Mouse (Mus musculus) kidney, postnatal 0 days (tissue): ENCODE measurements around the gene Mamld1. TPM values are rescaled to one million over a fixed set of nuclear protein-coding genes. Genes with fewer than 3 reads are reported as not detected.

Experiments used
- ATAC-seq: fragments of 200-750 bp; cut with Nextera tagmentation; replicated peaks from 2 replicates; pipeline ENCODE4 v1.8.0; 2017; ENCODE audit warnings: low read depth, moderate number of reproducible peaks, moderate TSS enrichment, moderate library complexity; ENCODE audit not compliant: low FRiP score
- DNase-seq: peaks from one replicate; pipeline ENCODE4 v3.0.0-alpha.2; 2016; ENCODE audit warnings: low spot score
- H3K27ac ChIP-seq: fragments of 300-500 bp; sonication (generic); 2 replicates; pipeline ENCODE4 v1.5.1; 2014; ENCODE audit warnings: mild to moderate bottlenecking
- H3K27me3 ChIP-seq: fragments of 300-500 bp; sonication (generic); 2 replicates; pipeline ENCODE4 v1.6.1; 2014; ENCODE audit warnings: low read length, mixed read lengths; ENCODE audit not compliant: insufficient read depth
- H3K36me3 ChIP-seq: fragments of 300-500 bp; sonication (generic); 2 replicates; pipeline ENCODE4 v1.6.1; 2014; ENCODE audit warnings: low read length, mixed read lengths; ENCODE audit not compliant: insufficient read depth
- H3K4me1 ChIP-seq: fragments of 300-500 bp; sonication (generic); replicated peaks from 2 replicates; pipeline ENCODE4 v1.6.1; 2014; ENCODE audit warnings: antibody characterized with exemption, low read length, mixed read lengths; ENCODE audit not compliant: insufficient read depth
- H3K4me2 ChIP-seq: fragments of 300-500 bp; sonication (generic); 2 replicates; pipeline ENCODE4 v1.6.1; 2014; ENCODE audit warnings: mild to moderate bottlenecking, low read length, moderate library complexity, mixed read lengths
- H3K4me3 ChIP-seq: fragments of 300-500 bp; sonication (generic); replicated peaks from 2 replicates; pipeline ENCODE4 v1.5.1; 2014; ENCODE audit warnings: low read depth, low read length
- H3K9ac ChIP-seq: fragments of 300-500 bp; sonication (generic); 2 replicates; pipeline ENCODE4 v1.6.1; 2014; ENCODE audit warnings: low read depth, low read length
- H3K9me3 ChIP-seq: fragments of 300-500 bp; sonication (generic); replicated peaks from 2 replicates; pipeline ENCODE4 v1.6.1; 2016; ENCODE audit warnings: low read length, inconsistent platforms, mixed read lengths
- CTCF ChIP-seq: IDR thresholded peaks from 2 replicates; pipeline ENCODE4 v1.5.1; 2016; ENCODE audit warnings: antibody characterized with exemption, low read depth, mild to moderate bottlenecking, moderate library complexity
- WGBS: fragments of 180-500 bp; shearing (Covaris S2); extraction: QIAGEN DNeasy Blood & Tissue Kit; methylation state at CpG from one replicate; pipeline ENCODE4 v1.1.7; 2014; 5-methylcytosine and 5-hydroxymethylcytosine counted together
- polyA plus RNA-seq: library from polyadenylated mRNA; unstranded; fragments of >200 nt; fragmentation: Nextera tagmentation; extraction: Ambion mirVana; gene quantifications from 2 replicates; pipeline ENCODE4 v1.2.1, GENCODE M21; 2015

Gene Mamld1
- polyA plus RNA-seq, 1 experiment from 2014 or later = 3.0 TPM

DNA sequence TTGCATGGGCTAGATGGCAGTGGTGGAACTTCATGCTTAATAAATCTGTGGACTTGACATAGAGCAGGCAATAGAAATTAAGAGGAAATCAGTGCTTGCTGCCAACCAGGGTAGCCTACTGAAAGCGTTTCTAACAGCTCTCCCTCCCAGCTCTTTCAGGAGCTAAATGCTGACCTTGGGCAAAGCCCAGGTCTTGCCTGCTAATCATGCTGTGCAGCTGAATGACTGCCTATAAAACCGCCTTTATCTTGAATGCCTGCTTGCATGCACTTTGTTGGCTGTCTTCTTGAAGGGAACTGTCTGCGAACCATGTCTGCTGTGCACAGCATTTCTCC, 38.0 kb downstream of the Mamld1 start:
- Histone ChIP-seq H3K4me2 (no peak overlapping the region), H3K27ac (no peak overlapping the region), H3K9ac (no peak overlapping the region), H3K4me1 (no peaks in the 10 kb centered on the region), H3K4me3 (no peak overlapping the region), H3K9me3 (no peaks in the 10 kb centered on the region), H3K36me3 (no peaks in the 10 kb centered on the region), H3K27me3 (no peaks in the 10 kb centered on the region)
- DNase-seq (no peak), ATAC-seq (no peak)
- 64% methylated on average over 3 of the region's 3 CpGs for WGBS
- no peak for TF ChIP-seq CTCF

DNA sequence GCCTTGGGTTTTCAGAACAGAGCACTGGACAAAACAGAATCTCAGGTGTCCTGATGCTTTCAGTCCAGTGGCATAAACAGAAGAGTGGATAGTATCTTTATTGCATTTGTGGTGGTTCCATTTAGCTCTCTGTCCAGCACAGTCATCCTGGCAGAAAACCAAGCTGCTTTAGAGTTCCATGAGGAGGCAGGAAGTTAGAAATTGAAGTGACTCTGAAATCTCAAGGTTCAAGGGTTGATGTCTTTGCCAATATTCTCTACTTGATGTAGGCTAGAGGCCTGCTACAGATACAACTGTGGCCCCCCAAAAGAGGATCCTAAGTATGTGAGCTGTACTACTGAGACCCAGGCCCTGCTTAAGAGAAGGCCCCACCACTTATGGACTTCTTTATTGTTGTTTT, 55.8 kb downstream of the Mamld1 start:
- ATAC-seq = no peak
- Histone ChIP-seq H3K4me2 (no peak overlapping the region), H3K4me1 (no peaks in the 10 kb centered on the region), H3K4me3 (no peak overlapping the region), H3K27me3 (no peaks in the 10 kb centered on the region), H3K9ac (no peak overlapping the region), H3K36me3 (no peaks in the 10 kb centered on the region), H3K27ac (no peak overlapping the region), H3K9me3 (no peaks in the 10 kb centered on the region)
- DNase-seq = no peak
- TF ChIP-seq CTCF = no peak

DNA sequence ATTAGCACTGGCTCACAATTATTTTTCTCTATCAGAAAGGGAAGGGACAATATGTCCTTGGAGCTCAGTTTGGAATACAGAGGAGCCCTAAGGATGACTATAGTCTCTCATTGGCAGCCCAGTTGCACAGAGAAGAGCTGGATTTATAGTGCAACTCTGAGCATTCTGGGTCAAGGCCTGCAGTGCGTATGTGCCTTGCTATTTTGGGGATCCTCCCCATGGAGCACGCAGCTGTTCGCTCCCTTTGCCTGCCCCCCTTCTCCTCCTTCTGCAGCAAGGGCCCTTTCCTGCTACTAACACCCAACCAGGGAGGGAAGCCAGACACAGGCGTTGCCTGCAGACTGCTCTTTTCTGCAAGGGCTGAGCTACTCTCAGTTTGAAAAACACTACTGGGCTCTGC, 56.3 kb downstream of the Mamld1 start:
- no peak for TF ChIP-seq CTCF
- no peak for DNase-seq
- WGBS = 73% methylated on average over 4 of the region's 4 CpGs
- Histone ChIP-seq H3K27ac (no peak overlapping the region), H3K4me1 (no peaks in the 10 kb centered on the region), H3K36me3 (no peaks in the 10 kb centered on the region), H3K27me3 (no peaks in the 10 kb centered on the region), H3K9ac (no peak overlapping the region), H3K9me3 (no peaks in the 10 kb centered on the region), H3K4me3 (no peak overlapping the region), H3K4me2 (no peak overlapping the region)
- ATAC-seq = no peak

DNA sequence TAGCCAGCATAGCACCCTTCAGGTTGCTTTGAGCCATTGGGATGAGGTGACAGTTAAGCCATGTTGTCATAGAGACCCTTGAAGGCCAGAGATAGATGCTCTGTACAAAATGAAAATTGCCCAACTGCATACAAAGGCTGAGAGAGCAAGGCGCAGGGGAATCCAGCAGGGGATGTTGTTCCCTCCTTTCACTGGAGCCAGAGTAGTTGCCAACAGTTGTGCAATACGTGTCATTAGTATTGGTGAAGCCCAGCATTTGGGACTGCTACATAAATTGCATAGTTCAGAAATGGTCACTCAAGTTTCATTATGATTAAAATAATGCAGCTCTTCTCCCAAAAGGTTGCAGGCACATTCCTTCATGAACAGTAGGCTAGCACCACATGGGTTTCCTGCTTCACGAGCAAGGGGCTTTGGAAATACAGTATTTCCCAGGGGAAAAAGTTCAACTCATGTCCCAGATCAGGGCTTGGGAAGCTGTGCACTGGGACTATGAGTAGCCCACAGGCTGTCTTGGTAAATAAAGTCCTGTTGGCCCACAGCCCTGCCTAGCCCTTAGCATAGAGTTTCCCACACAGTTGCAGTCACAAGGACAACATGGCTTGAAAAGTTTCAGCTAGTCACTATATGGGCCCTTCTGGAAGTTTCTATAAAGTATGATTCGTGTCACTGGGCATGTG, 58.1 kb downstream of the Mamld1 start:
- no peaks in the 10 kb centered on the region for H3K36me3 ChIP-seq
- no peak overlapping the region for H3K4me2 ChIP-seq
- no peaks in the 10 kb centered on the region for H3K27me3 ChIP-seq
- ATAC-seq = no peak
- H3K9me3 ChIP-seq = no peaks in the 10 kb centered on the region
- no peak overlapping the region for H3K9ac ChIP-seq
- no peak overlapping the region for H3K4me3 ChIP-seq
- TF ChIP-seq CTCF = no peak
- no peak for DNase-seq
- no peaks in the 10 kb centered on the region for H3K4me1 ChIP-seq
- WGBS = 82% methylated on average over 4 of the region's 4 CpGs
- H3K27ac ChIP-seq = no peak overlapping the region

DNA sequence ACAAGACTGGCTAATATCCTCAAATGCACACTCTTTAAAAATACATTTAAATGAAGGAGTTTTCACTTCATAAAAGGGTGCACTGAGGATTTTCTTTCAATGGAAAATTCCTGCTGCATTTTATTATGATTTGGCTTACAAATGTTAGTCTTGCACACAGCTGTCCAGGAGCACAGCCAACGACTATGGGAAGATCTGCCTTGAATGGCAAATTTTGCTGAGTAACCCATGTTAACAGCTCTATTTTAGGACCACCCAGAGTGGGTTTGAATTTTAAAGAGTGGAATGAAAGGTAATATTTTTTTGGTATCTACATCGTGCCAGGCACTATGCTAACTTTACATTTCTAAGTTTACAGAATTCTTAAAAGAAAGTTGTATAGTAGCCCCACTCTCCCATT, 60.3 kb downstream of the Mamld1 start:
- ATAC-seq (no peak), DNase-seq (no peak)
- 54% methylated on average over 2 of the region's 2 CpGs for WGBS
- no peaks in the 10 kb centered on the region for H3K4me1 ChIP-seq
- no peak for TF ChIP-seq CTCF
- no peaks in the 10 kb centered on the region for H3K27me3 ChIP-seq
- H3K9ac ChIP-seq = no peak overlapping the region
- no peak overlapping the region for H3K4me2 ChIP-seq
- H3K27ac ChIP-seq = no peak overlapping the region
- H3K9me3 ChIP-seq = no peaks in the 10 kb centered on the region
- H3K4me3 ChIP-seq = no peak overlapping the region
- H3K36me3 ChIP-seq = no peaks in the 10 kb centered on the region

DNA sequence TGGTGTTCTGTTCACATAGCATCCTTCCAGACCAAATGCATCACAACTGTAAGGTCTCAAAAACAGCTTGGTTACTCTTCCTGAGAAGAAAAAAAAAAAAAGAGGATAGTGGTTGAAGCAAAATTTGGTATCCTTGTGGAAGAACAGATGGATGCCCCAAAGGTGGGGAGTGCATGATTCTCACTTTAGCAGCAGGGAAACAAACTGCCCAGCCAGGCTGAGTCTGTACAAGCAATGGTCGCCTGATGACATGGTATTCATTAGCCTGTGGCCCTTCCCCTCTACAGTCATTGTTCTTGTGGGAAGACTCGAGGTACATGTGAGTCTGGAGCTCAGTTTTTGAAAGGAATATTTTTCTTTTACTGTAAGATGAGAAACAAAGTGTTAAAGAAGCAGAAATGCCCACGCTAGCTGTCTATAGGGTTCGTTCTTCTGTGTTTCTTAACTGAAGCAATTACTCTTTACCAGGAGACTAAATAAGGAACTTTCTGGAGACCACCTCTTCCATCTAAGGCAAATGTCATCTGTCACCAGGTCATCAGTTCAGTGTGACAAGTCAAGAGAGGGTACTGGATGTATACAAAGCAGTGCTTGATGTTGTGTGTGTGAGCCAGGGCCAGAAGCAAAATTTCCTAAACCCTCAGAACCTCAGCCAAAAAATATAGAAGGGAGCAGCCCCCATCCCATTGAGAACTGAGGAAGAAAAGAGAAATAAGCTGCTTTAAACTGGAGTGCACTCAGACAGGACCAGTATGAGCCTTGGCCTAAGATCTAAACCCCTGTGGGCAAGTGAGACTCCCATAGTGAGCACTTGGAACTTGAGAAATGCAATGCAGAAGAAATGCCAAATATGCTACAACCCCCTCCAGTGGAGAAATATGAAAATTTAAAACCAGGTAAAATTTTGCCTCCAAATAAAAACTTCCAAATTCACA, 72.6 kb downstream of the Mamld1 start:
- Histone ChIP-seq H3K36me3 (no peaks in the 10 kb centered on the region), H3K9me3 (no peaks in the 10 kb centered on the region), H3K4me3 (no peak overlapping the region), H3K4me1 (no peaks in the 10 kb centered on the region), H3K27me3 (no peaks in the 10 kb centered on the region), H3K9ac (no peak overlapping the region), H3K4me2 (no peak overlapping the region), H3K27ac (no peak overlapping the region)
- no peak for DNase-seq
- 67% methylated on average over 4 of the region's 4 CpGs for WGBS
- no peak for ATAC-seq
- TF ChIP-seq CTCF = no peak
